ENCODE assay signal across 8 mouse cellular contexts in genomic region chr11:102096887-102097391, GRCm38 (mm10). TPM values are rescaled to one million over a fixed set of nuclear protein-coding genes. Genes with fewer than 3 reads are reported as not detected.
DNase-seq lines count a peak whose midpoint lies in the region; ATAC-seq lines count a peak whose summit lies in the region.

No protein-coding gene starts in this region.

- H3K27ac ChIP-seq in intestine, embryonic 14.5 days (ENCODE audit: low read depth), result no peak overlapping the region
- H3K27ac ChIP-seq in limb, embryonic 12.5 days, result no peak overlapping the region
- no peak overlapping the region for H3K27ac ChIP-seq in midbrain, embryonic 15.5 days

- peak overlapping the region; percentile 49 for H3K4me2 ChIP-seq in intestine, embryonic 14.5 days (ENCODE audit: low read length)
- H3K4me2 ChIP-seq in limb, embryonic 12.5 days, result peak overlapping the region; percentile 55
- peak overlapping the region; percentile 53 for H3K4me2 ChIP-seq in midbrain, embryonic 15.5 days

- peak overlapping the region; percentile 22; the same call in 1 of the 2 replicates for H3K4me3 ChIP-seq in intestine, embryonic 14.5 days (ENCODE audit: low read depth, low read length)
- peak overlapping the region; percentile 26 for H3K4me3 ChIP-seq in limb, embryonic 12.5 days (replicated peaks)
- H3K4me3 ChIP-seq in midbrain, embryonic 15.5 days, result peak overlapping the region; percentile 26

- DNase-seq in heart, adult 11 months, result peak; percentile 96
- no peak for DNase-seq in heart, postnatal 25 days (ENCODE audit: low spot score)
- DNase-seq in cerebellum, postnatal 36 days, result peak; percentile 67 to 82
- DNase-seq in frontal cortex, postnatal 25 days (ENCODE audit: low spot score in 2 of 2), result peak; percentile 20 to 60
- DNase-seq in intestine, embryonic 14.5 days (ENCODE audit: low spot score), result peak; percentile 87
- DNase-seq in splenic B cell, adult 2 months (ENCODE audit: low read depth, low spot score), result peak; percentile 48

- no peak overlapping the region for H3K9ac ChIP-seq in intestine, embryonic 14.5 days (ENCODE audit: low read length)
- peak overlapping the region; percentile 40; the same call in 1 of the 2 replicates for H3K9ac ChIP-seq in limb, embryonic 12.5 days (replicated peaks)
- 0 out of 2 replicates have a peak overlapping the region, but pooled peaks have one; percentile 19 for H3K9ac ChIP-seq in midbrain, embryonic 15.5 days

- H3K4me1 ChIP-seq in intestine, embryonic 14.5 days (replicated peaks; ENCODE audit: control insufficient read depth, insufficient read depth, low read length), result peaks cover 12% of the 10 kb centered on the region; the same call in 1 of the 2 replicates
- peaks cover 18% of the 10 kb centered on the region for H3K4me1 ChIP-seq in limb, embryonic 12.5 days (replicated peaks)
- peaks cover 13% of the 10 kb centered on the region for H3K4me1 ChIP-seq in midbrain, embryonic 15.5 days

- intact Hi-C loops in heart, postnatal 25 days (cut with DNase I), result no loop called here

- peak; percentile 90 for ATAC-seq in intestine, embryonic 14.5 days (replicated peaks; ENCODE audit: low FRiP score, low TSS enrichment, low read depth)
- ATAC-seq in limb, embryonic 12.5 days (ENCODE audit: insufficient number of reproducible peaks, insufficient read depth, low FRiP score, low TSS enrichment, low read depth), result peak; percentile 78
- ATAC-seq in midbrain, embryonic 15.5 days (replicated peaks), result peak; percentile 92

- no peaks in the 10 kb centered on the region for H3K36me3 ChIP-seq in intestine, embryonic 14.5 days (ENCODE audit: control insufficient read depth, insufficient read depth, low read length)
- no peaks in the 10 kb centered on the region for H3K36me3 ChIP-seq in limb, embryonic 12.5 days
- no peaks in the 10 kb centered on the region for H3K36me3 ChIP-seq in midbrain, embryonic 15.5 days (replicated peaks)
- H3K36me3 ChIP-seq in splenic B cell, adult 2 months (ENCODE audit: control insufficient read depth, insufficient read depth, low read length, poor library complexity, severe bottlenecking), result no peaks in the 10 kb centered on the region

- no peaks in the 10 kb centered on the region for H3K27me3 ChIP-seq in intestine, embryonic 14.5 days (replicated peaks; ENCODE audit: control insufficient read depth, insufficient read depth, low read length)
- H3K27me3 ChIP-seq in limb, embryonic 12.5 days, result peaks cover 42% of the 10 kb centered on the region
- peaks cover 9% of the 10 kb centered on the region for H3K27me3 ChIP-seq in midbrain, embryonic 15.5 days (replicated peaks)
- no peaks in the 10 kb centered on the region for H3K27me3 ChIP-seq in splenic B cell, adult 2 months (ENCODE audit: control insufficient read depth, insufficient read depth, low read length, poor library complexity, severe bottlenecking)

- H3K9me3 ChIP-seq in intestine, embryonic 14.5 days (ENCODE audit: control insufficient read depth, low read length), result no peaks in the 10 kb centered on the region
- H3K9me3 ChIP-seq in limb, embryonic 12.5 days, result no peaks in the 10 kb centered on the region
- no peaks in the 10 kb centered on the region for H3K9me3 ChIP-seq in midbrain, embryonic 15.5 days

- WGBS in intestine, embryonic 14.5 days, result 2% methylated on average over 18 of the region's 18 CpGs
- WGBS in limb, embryonic 12.5 days, result 6% methylated on average over 18 of the region's 18 CpGs
- 5% methylated on average over 18 of the region's 18 CpGs for WGBS in midbrain, embryonic 15.5 days

RNA-seq across cellular contexts. Expression of gene Ppy, which starts 4.2 kb away (rescaled TPM):
- total RNA-seq in heart, postnatal 25 days (2021), result not detected
- polyA plus RNA-seq in intestine, embryonic 14.5 days (2014; fragmentation: Nextera tagmentation; extraction: Ambion mirVana), result 2.0 TPM in 1 of 2 replicates, not detected in the other
- not detected in 2 replicates for polyA plus RNA-seq in limb, embryonic 12.5 days (2016; fragmentation: Nextera tagmentation; extraction: Ambion mirVana)
- polyA plus RNA-seq in midbrain, embryonic 15.5 days (2015; fragmentation: Nextera tagmentation; extraction: Ambion mirVana), result not detected in 2 replicates

RNA-seq across cellular contexts. Expression of gene Mpp2, which starts 8.6 kb away (rescaled TPM):
- total RNA-seq in heart, postnatal 25 days (2021), result 1 to 10 TPM; 2.3 to 2.7 TPM
- 7.0 TPM in 2 replicates for polyA plus RNA-seq in intestine, embryonic 14.5 days (2014; fragmentation: Nextera tagmentation; extraction: Ambion mirVana)
- 12.6 and 14.3 TPM in 2 replicates for polyA plus RNA-seq in limb, embryonic 12.5 days (2016; fragmentation: Nextera tagmentation; extraction: Ambion mirVana)
- polyA plus RNA-seq in midbrain, embryonic 15.5 days (2015; fragmentation: Nextera tagmentation; extraction: Ambion mirVana), result 33.4 and 36.4 TPM in 2 replicates

RNA-seq across cellular contexts. Expression of gene Pyy, which starts 10.7 kb away (rescaled TPM):
- not detected for total RNA-seq in heart, postnatal 25 days (2021)
- polyA plus RNA-seq in intestine, embryonic 14.5 days (2014; fragmentation: Nextera tagmentation; extraction: Ambion mirVana), result 41.5 TPM in 1 of 2 replicates, not detected in the other
- not detected in 2 replicates for polyA plus RNA-seq in limb, embryonic 12.5 days (2016; fragmentation: Nextera tagmentation; extraction: Ambion mirVana)
- not detected in 2 replicates for polyA plus RNA-seq in midbrain, embryonic 15.5 days (2015; fragmentation: Nextera tagmentation; extraction: Ambion mirVana)

RNA-seq across cellular contexts. Expression of gene Nags, which starts 48.4 kb away (rescaled TPM):
- total RNA-seq in heart, postnatal 25 days (2021), result not detected
- 1.7 and 3.4 TPM in 2 replicates for polyA plus RNA-seq in intestine, embryonic 14.5 days (2014; fragmentation: Nextera tagmentation; extraction: Ambion mirVana)
- 0.24 TPM in 1 of 2 replicates, not detected in the other for polyA plus RNA-seq in limb, embryonic 12.5 days (2016; fragmentation: Nextera tagmentation; extraction: Ambion mirVana)
- polyA plus RNA-seq in midbrain, embryonic 15.5 days (2015; fragmentation: Nextera tagmentation; extraction: Ambion mirVana), result 0.10 and 0.30 TPM in 2 replicates

RNA-seq across cellular contexts. Expression of gene Cd300lg, which starts 55.6 kb away (rescaled TPM):
- 10 to 100 TPM; 50.1 to 62.2 TPM for total RNA-seq in heart, postnatal 25 days (2021)
- polyA plus RNA-seq in intestine, embryonic 14.5 days (2014; fragmentation: Nextera tagmentation; extraction: Ambion mirVana), result 0.31 and 0.51 TPM in 2 replicates
- polyA plus RNA-seq in limb, embryonic 12.5 days (2016; fragmentation: Nextera tagmentation; extraction: Ambion mirVana), result 0.40 and 0.70 TPM in 2 replicates
- 0.31 and 0.43 TPM in 2 replicates for polyA plus RNA-seq in midbrain, embryonic 15.5 days (2015; fragmentation: Nextera tagmentation; extraction: Ambion mirVana)
